Mouse (Mus musculus) urinary bladder, postnatal 36 days (tissue): ENCODE measurements around the gene Irf2bp1.

Source experiments
- DNase-seq, 2 experiments: peaks; one replicate each; pipeline ENCODE4 v3.0.0; 2022; ENCODE audit warnings: low spot score in 2 of 2, mixed read lengths in 1 of 2

Gene Irf2bp1

GRCm38 (mm10) chr7:19003902-19004630 lies at the start of gene Irf2bp1:
Gene Irf2bp1, plus strand, starts transcription at chr7:19004044.
- peak; percentile 93 for DNase-seq

- DNase-seq: peak; percentile 40 to 56
These were observed 46.1 kb upstream of the Irf2bp1 start for GRCm38 (mm10) chr7:18957569-18958383.

- peak in 1 of 2 experiments; percentile 9 for DNase-seq
These were observed 45.5 kb upstream of the Irf2bp1 start for GRCm38 (mm10) chr7:18958384-18958766.

GRCm38 (mm10) chr7:18959446-18959845 lies 44.4 kb upstream of the Irf2bp1 start:
- peak in 1 of 2 experiments; percentile 8 for DNase-seq

- no peak for DNase-seq
These were observed 41.6 kb upstream of the Irf2bp1 start for GRCm38 (mm10) chr7:18962171-18962792.

GRCm38 (mm10) chr7:18962795-18963194 lies 41.0 kb upstream of the Irf2bp1 start:
- no peak for DNase-seq

- DNase-seq: no peak
These were observed 40.5 kb upstream of the Irf2bp1 start for GRCm38 (mm10) chr7:18963294-18963843.

GRCm38 (mm10) chr7:18965312-18965711 lies 38.5 kb upstream of the Irf2bp1 start:
- DNase-seq: no peak

GRCm38 (mm10) chr7:18967603-18968002 lies 36.2 kb upstream of the Irf2bp1 start:
- DNase-seq: no peak

GRCm38 (mm10) chr7:18970956-18971355 lies 32.9 kb upstream of the Irf2bp1 start:
- no peak for DNase-seq

GRCm38 (mm10) chr7:18978381-18978780 lies 25.5 kb upstream of the Irf2bp1 start:
- DNase-seq: no peak

GRCm38 (mm10) chr7:18986503-18986902 lies 17.3 kb upstream of the Irf2bp1 start:
- no peak for DNase-seq

GRCm38 (mm10) chr7:18987100-18987499 lies 16.7 kb upstream of the Irf2bp1 start, which contains the start of gene Nanos2:
Gene Nanos2, plus strand, starts transcription at chr7:18987400.
- no peak for DNase-seq

GRCm38 (mm10) chr7:18987747-18988146 lies 16.1 kb upstream of the Irf2bp1 start:
- DNase-seq: no peak

GRCm38 (mm10) chr7:18988780-18989179 lies 15.1 kb upstream of the Irf2bp1 start:
- no peak for DNase-seq

- DNase-seq: no peak
These were observed 13.8 kb upstream of the Irf2bp1 start for GRCm38 (mm10) chr7:18989995-18990394.

GRCm38 (mm10) chr7:18990601-18991295 lies 13.1 kb upstream of the Irf2bp1 start, which contains the start of gene Mypop:
Gene Mypop, plus strand, starts transcription at chr7:18991245.
- DNase-seq: peak; percentile 98 to 99

- peak in 1 of 2 experiments; percentile 15 for DNase-seq
These were observed 12.1 kb upstream of the Irf2bp1 start for GRCm38 (mm10) chr7:18991660-18992293.

- DNase-seq: peak in 1 of 2 experiments; percentile 19
These were observed 11.6 kb upstream of the Irf2bp1 start for GRCm38 (mm10) chr7:18992294-18992675.

- no peak for DNase-seq
These were observed 10.8 kb upstream of the Irf2bp1 start for GRCm38 (mm10) chr7:18993036-18993435.

GRCm38 (mm10) chr7:18998835-18999234 lies 5.0 kb upstream of the Irf2bp1 start:
- DNase-seq: no peak
